Mouse (Mus musculus): ENCODE data around the gene Ubxn4. TPM values are rescaled to one million over a fixed set of nuclear protein-coding genes. Genes with fewer than 3 reads are reported as not detected.

Ubxn4 gene
- polyA plus RNA-seq, 1 experiment from 2014 or later = 81.6 TPM

DNA sequence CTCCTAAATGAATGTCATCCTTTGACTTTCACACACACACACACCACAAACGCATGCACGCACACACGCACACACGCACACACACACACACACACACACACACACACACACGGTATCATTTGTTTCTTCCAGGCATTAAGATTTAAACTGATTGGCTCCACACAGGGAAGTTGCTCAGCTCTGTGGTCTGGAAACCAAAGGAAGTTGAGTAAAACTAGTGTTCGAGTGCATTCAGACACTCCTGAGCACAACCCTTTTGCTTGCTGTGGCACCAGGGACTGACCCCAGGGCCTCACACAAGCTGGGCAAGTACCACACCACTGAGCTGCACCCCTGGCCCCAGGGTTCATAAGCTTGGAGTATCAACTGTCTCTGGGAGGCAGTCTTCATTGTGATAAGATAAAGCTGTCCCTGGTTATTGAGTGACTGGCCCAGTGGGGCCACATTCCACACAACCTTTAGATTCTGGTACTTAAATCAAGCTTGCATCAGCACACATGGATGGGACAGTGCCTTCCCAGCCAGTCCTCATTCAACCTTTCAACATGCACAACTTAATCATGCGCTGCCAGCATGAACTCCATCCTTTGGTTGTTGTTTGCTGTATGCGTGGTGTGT is 79.4 kb downstream of the Ubxn4 start:
- Histone ChIP-seq H3K27me3 (replicated peaks) (no peaks in the 10 kb centered on the region), H3K27ac (no peak overlapping the region), H3K4me1 (no peaks in the 10 kb centered on the region), H3K9ac (no peak overlapping the region), H3K4me3 (no peak overlapping the region), H3K36me3 (replicated peaks) (no peaks in the 10 kb centered on the region), H3K4me2 (no peak overlapping the region), H3K9me3 (no peaks in the 10 kb centered on the region)
- WGBS = 94% methylated on average over 8 of the region's 8 CpGs
- no peak for ATAC-seq (replicated peaks)

DNA sequence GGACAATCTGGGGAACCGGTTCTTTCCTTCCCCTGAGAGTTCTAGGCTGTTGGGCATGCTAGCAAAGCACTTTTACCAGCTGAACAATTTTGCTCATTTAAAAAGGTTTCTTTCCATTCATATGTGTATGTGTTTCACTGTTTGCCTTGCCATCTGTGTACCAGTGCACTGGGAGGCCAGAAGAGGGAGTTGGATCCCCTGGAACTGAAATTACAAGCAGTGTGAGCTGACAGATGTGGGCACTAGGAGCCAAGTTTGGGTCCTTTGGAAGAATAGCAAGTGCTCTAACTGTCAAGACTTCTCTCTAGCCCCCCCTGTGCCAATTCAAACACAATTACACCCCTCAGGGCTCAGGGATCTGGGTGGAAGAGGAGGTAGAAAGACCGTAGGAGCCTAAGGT is 81.0 kb downstream of the Ubxn4 start:
- 89% methylated on average over 2 of the region's 2 CpGs for whole genome bisulfite sequencing
- H3K27ac ChIP-seq = no peak overlapping the region
- H3K4me2 ChIP-seq = no peak overlapping the region
- no peaks in the 10 kb centered on the region for H3K4me1 ChIP-seq
- no peaks in the 10 kb centered on the region for H3K9me3 ChIP-seq
- no peaks in the 10 kb centered on the region for H3K27me3 ChIP-seq (replicated peaks)
- no peak overlapping the region for H3K9ac ChIP-seq
- H3K36me3 ChIP-seq (replicated peaks) = no peaks in the 10 kb centered on the region
- H3K4me3 ChIP-seq = no peak overlapping the region
- ATAC-seq (replicated peaks) = no peak

DNA sequence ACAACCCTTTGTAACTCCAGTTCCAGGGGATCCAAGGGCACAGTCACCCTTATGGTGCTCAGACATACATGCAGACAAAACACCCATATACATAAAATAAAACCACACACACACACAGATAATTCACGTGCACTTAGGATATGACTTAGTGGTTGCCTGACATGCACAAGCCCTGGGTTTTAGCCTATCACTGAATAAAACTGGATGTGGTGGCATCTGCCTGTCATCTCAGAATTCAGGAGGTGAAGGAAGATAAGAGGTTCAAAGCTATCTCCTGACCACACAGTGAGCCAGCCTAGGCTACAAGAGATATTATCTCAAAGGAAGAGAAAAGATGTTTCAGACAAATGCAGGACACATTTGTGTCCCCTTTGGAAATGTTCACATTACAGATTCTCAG is 83.4 kb downstream of the Ubxn4 start:
- no peak overlapping the region for H3K9ac ChIP-seq

DNA sequence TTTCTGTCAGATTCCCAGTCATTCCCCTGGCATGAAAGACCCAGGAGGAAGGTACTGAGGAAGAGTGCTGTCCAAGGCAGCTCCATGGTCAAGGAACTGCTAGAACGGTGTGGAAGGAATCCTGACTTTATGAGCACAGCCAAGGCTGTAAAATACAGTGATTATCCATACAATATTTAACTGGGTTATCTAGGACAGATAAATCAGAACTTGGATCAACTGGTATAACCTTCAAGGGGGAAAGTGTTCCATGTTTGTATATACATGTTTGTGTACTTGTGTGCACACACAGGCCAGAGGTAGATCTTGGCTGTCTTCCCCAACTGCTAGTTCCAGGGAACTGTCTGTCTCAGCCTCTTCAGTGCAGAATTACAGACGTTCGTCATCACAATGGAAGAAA is 84.5 kb downstream of the Ubxn4 start, which contains the start of gene Lct:
TSS of gene Lct (minus strand) at position 101 of the 400 bp plus-strand sequence.
- Histone ChIP-seq H3K9ac (no peak within 1 kb of the TSS), H3K27me3 (replicated peaks) (no peaks in the 10 kb centered on the region), H3K9me3 (no peaks in the 10 kb centered on the region), H3K4me1 (no peaks in the 10 kb centered on the region), H3K4me3 (no peak within 1 kb of the TSS), H3K36me3 (replicated peaks) (no peaks in the 10 kb centered on the region), H3K27ac (no peak within 1 kb of the TSS), H3K4me2 (no peak within 1 kb of the TSS)
- WGBS = 72% methylated on average over 3 of the region's 3 CpGs
- ATAC-seq (replicated peaks) = no peak

More for the DNA sequence above, 83.4 kb downstream of the Ubxn4 start:
- H3K9me3 ChIP-seq = no peaks in the 10 kb centered on the region
- no peaks in the 10 kb centered on the region for H3K36me3 ChIP-seq (replicated peaks)
- no peak overlapping the region for H3K4me3 ChIP-seq
- no peak for ATAC-seq (replicated peaks)
- H3K27ac ChIP-seq = no peak overlapping the region
- no peak overlapping the region for H3K4me2 ChIP-seq
- no peaks in the 10 kb centered on the region for H3K27me3 ChIP-seq (replicated peaks)
- no peaks in the 10 kb centered on the region for H3K4me1 ChIP-seq
- WGBS = 90% methylated on average over 1 of the region's 1 CpGs

MicroRNAs encoded within 50 kb of the gene (microRNA counts, 519-probe panel; counts per million panel counts)
- 3,276 counts per million, percentile 75 among the panel's probes with 10 or more counts for microRNA mmu-miR-128

Small RNA genes within 50 kb of the gene (microRNA-seq; reads per million reads assigned to microRNA genes)
- 1,577 reads per million, percentile 83 among the genes with 10 or more reads in this experiment for gene Mir128-1

Other genes starting within 250 kb of the Ubxn4 start
- gene Zranb3, start 140.9 kb upstream of the Ubxn4 start, polyA plus RNA-seq (2015; fragmentation: Nextera tagmentation; extraction: Ambion mirVana) = 2.9 and 3.1 TPM in 2 replicates
- 80.5 and 93.0 TPM in 2 replicates for gene R3hdm1, start 140.7 kb upstream of the Ubxn4 start, polyA plus RNA-seq (2015; fragmentation: Nextera tagmentation; extraction: Ambion mirVana)
- gene Lct, start 84.4 kb downstream of the Ubxn4 start, polyA plus RNA-seq (2015; fragmentation: Nextera tagmentation; extraction: Ambion mirVana) = 0.10 and 0.20 TPM in 2 replicates
- 52.6 and 59.2 TPM in 2 replicates for gene Mcm6, start 115.7 kb downstream of the Ubxn4 start, polyA plus RNA-seq (2015; fragmentation: Nextera tagmentation; extraction: Ambion mirVana)
- gene Dars, start 173.4 kb downstream of the Ubxn4 start, polyA plus RNA-seq (2015; fragmentation: Nextera tagmentation; extraction: Ambion mirVana) = 105 and 106 TPM in 2 replicates

All from midbrain, embryonic 15.5 days (tissue).